Mouse (Mus musculus) hindbrain, embryonic 10.5 days (tissue): ENCODE results near the gene Efhc1. TPM values are rescaled to one million over a fixed set of nuclear protein-coding genes. Genes with fewer than 3 reads are reported as not detected.
"Not testable (repeated sequence)": the region's sequence is repeated elsewhere in the genome, so short reads cannot be mapped to it uniquely, and the experiment has no call there.

Experiments
- DNase-seq: peaks from one replicate; pipeline ENCODE4 v3.0.0-alpha.2; 2017; ENCODE audit warnings: low spot score
- H3K27ac ChIP-seq: fragments of 300-500 bp; sonication (generic); 2 replicates; pipeline ENCODE4 v1.5.1; 2016; ENCODE audit warnings: mild to moderate bottlenecking, moderate library complexity
- H3K27me3 ChIP-seq: fragments of 300-500 bp; sonication (generic); 2 replicates; pipeline ENCODE4 v1.6.1; 2016; ENCODE audit warnings: mild to moderate bottlenecking; ENCODE audit not compliant: poor library complexity, insufficient read depth, severe bottlenecking
- H3K36me3 ChIP-seq: fragments of 300-500 bp; sonication (generic); 2 replicates; pipeline ENCODE4 v1.6.1; 2016; ENCODE audit warnings: mild to moderate bottlenecking, moderate library complexity
- H3K4me1 ChIP-seq: fragments of 300-500 bp; sonication (generic); replicated peaks from 2 replicates; pipeline ENCODE4 v1.6.1; 2016; ENCODE audit warnings: mild to moderate bottlenecking
- H3K4me3 ChIP-seq: fragments of 300-500 bp; sonication (generic); 2 replicates; pipeline ENCODE4 v1.5.1; 2016; ENCODE audit warnings: mild to moderate bottlenecking, moderate library complexity
- H3K9me3 ChIP-seq: fragments of 300-500 bp; sonication (generic); 2 replicates; pipeline ENCODE4 v1.6.1; 2016; ENCODE audit warnings: mild to moderate bottlenecking, moderate library complexity
- WGBS: fragments of 180-500 bp; shearing (Covaris S2); methylation state at CpG from one replicate; pipeline ENCODE4 v1.1.7; 2016; 5-methylcytosine and 5-hydroxymethylcytosine counted together
- polyA plus RNA-seq: library from polyadenylated mRNA; unstranded; fragments of >200 nt; fragmentation: Nextera tagmentation; extraction: Ambion mirVana; gene quantifications from 2 replicates; pipeline ENCODE4 v1.2.1, GENCODE M21; 2016

The Efhc1 gene
- 2.1 and 2.3 TPM in 2 replicates for polyA plus RNA-seq

DNA sequence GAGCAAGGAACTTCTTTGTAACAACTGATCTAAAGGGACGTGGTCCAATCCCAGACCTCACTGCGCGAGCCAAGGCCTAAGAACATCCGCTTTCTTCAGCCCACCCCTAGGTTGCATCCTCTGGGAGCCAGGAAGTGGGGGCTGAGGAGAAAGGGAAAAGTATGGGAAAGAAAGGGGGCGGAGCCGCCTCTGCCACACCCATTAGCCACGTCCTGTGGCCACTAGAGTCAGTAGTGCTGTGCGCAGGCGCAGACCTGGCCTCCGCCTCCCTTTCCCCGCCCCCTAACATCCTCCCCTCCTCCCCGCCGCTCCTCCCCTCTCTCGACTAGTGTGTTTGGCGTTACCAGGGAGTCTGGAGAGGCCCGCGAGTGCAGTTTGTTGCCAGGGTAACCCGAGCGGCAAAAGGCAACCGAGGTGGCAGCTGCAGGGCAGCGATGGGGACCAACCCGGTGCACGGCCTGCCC, at the start of gene Efhc1:
Efhc1 (plus strand) TSS at position 327 of the 464 bp plus-strand sequence.
- Histone ChIP-seq H3K9me3 (no peaks in the 10 kb centered on the region), H3K4me3 (peak within 1 kb of the TSS; percentile 58), H3K36me3 (no peaks in the 10 kb centered on the region), H3K4me1 (peaks cover 16% of the 10 kb centered on the region), H3K27ac (peak within 1 kb of the TSS; percentile 95), H3K27me3 (no peaks in the 10 kb centered on the region)
- DNase-seq, result peak; percentile 98
- 1% methylated on average over 23 of the region's 23 CpGs for WGBS

DNA sequence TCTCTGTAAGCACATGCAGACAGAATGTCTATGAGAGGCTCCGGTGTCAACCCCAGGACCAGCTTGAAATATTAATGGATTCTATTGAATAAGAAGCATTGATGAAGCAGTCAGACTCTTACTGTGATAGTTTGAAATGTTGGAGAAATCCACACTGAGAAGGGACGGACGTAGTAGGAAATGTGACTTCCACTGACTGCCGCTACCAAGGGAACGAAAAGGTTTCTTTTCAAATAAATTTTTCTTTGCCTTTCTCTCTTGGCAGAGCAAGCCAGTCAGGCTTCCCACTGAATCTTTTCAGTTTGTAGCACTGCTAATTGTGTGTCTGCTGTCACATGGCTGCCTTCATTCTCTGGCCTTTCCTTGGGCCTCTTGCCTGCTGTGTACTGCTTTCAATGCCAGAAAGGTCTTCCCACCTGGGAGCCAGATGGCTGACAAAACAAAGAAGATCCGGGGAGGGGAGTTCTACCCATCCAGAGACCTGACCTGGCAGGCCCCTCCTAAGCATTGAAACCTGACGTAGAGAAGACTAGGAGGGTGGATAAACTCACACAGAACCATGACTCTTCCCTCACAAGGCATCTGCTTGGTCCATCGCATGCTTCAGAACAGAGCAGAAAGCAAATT, 45.8 kb upstream of the Efhc1 start:
- no peaks in the 10 kb centered on the region for H3K9me3 ChIP-seq
- DNase-seq, result no peak
- H3K27ac ChIP-seq, result peak overlapping the region; percentile 50; the same call in 1 of the 2 replicates
- no peaks in the 10 kb centered on the region for H3K36me3 ChIP-seq
- H3K4me3 ChIP-seq, result no peak overlapping the region
- H3K4me1 ChIP-seq, result peaks cover 31% of the 10 kb centered on the region
- no peaks in the 10 kb centered on the region for H3K27me3 ChIP-seq
- WGBS, result 63% methylated on average over 8 of the region's 8 CpGs

DNA sequence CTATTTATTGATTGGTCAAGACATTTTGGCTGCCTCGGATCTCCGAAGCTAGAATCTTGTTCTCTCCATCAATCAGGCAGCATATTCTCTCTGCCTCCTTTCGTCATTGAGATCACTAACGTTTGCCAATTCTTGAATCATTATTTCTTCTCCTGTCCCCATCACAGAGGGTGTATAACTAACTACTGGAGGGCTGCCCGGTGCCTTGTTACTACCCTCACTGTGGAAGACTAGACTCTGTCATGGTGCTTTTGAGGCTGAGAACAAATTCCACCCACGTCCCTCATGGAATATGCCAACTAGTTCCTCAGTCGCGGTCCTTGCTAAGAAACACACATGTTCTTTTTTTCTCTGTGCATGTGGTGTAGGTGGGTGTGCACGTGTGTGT, 45.3 kb upstream of the Efhc1 start:
- no peak for DNase-seq
- no peaks in the 10 kb centered on the region for H3K27me3 ChIP-seq
- WGBS, result 86% methylated on average over 9 of the region's 9 CpGs
- no peaks in the 10 kb centered on the region for H3K9me3 ChIP-seq
- H3K4me1 ChIP-seq, result peaks cover 31% of the 10 kb centered on the region
- no peak overlapping the region for H3K4me3 ChIP-seq
- no peaks in the 10 kb centered on the region for H3K36me3 ChIP-seq
- no peak overlapping the region for H3K27ac ChIP-seq

DNA sequence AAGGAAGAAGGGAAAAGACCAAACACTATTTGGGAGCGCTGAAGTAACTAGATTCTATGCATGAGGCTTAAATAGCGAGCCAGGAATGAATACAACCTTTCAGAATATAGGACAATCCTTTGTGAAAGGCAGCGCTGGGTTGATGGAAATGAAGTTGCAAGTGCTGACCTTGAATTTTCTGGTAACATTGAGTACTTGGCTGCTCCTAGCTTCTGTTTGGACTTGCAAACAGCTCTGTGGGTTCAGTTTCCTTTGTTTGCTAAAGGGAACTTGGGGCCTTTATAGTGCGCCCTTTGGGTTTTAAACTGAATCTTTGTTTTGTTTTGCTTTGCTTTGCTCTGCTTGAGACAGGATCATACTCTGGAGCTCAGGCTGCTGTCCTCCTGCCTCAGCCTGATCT, 42.9 kb upstream of the Efhc1 start:
- H3K36me3 ChIP-seq, result no peaks in the 10 kb centered on the region
- H3K4me3 ChIP-seq, result no peak overlapping the region
- peak overlapping the region; percentile 69 for H3K27ac ChIP-seq
- DNase-seq, result no peak
- H3K9me3 ChIP-seq, result no peaks in the 10 kb centered on the region
- WGBS, result 20% methylated on average over 4 of the region's 4 CpGs
- no peaks in the 10 kb centered on the region for H3K27me3 ChIP-seq
- peaks cover 40% of the 10 kb centered on the region for H3K4me1 ChIP-seq

DNA sequence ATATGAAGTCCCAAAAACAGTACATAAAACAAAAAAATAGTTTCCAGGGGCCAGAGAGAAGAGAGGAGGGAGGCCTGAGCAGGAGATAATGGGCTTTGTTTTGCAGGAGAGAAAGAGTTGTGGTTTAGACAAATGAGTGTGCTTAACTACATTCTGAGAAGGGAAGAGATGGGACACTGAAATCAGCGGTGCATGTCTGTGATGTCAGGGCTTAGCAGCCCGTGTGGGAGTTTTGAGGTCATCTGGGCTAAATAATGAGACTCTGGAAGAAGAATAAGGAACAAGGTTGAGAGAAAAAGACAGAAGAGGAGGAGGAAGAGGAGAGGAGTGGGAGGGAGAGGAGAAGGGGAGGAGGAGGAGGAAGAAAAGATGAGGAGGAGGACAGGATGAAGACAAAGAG, 39.3 kb upstream of the Efhc1 start:
- H3K4me1 ChIP-seq, result peaks cover 28% of the 10 kb centered on the region
- WGBS, result 26% methylated on average over 2 of the region's 2 CpGs
- H3K27me3 ChIP-seq, result no peaks in the 10 kb centered on the region
- H3K36me3 ChIP-seq, result no peaks in the 10 kb centered on the region
- peak overlapping the region; percentile 71 for H3K27ac ChIP-seq
- DNase-seq, result no peak
- H3K9me3 ChIP-seq, result no peaks in the 10 kb centered on the region
- no peak overlapping the region for H3K4me3 ChIP-seq

DNA sequence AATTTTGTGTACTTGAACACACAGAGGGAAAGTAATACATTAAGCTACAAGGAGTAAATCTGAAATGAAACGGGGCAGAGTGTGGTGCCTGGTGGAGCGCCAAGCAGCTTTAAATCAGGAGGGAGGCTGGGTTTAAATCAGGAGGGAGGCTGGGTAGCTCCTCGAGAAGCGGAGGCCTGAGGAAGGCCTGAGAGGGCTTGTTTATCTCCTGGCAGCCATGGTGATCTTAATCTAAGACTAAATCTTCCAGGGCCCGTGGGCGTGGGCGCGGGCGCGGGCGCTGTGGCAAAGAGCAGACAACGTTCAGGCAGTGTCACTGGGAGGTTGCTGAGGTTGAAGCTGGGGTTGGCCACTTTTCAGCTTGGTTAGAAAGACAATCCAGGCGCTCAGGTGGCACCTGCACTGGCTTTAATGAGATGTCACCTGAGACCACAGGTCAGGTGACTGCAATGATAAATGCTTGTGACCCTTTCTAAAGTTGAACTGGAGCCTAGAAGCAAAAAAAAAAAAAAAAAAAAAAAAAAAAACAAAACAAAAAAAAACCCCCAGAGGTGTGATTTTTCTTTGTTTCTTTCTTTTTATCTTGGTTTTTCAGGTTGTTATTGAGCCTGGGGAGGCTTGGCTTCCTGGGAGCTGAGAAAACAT, 38.8 kb upstream of the Efhc1 start:
- Histone ChIP-seq H3K9me3 (no peaks in the 10 kb centered on the region), H3K36me3 (no peaks in the 10 kb centered on the region), H3K4me1 (peaks cover 23% of the 10 kb centered on the region), H3K27ac (peak overlapping the region; percentile 71), H3K4me3 (no peak overlapping the region), H3K27me3 (no peaks in the 10 kb centered on the region)
- 58% methylated on average over 13 of the region's 13 CpGs for WGBS
- DNase-seq, result no peak

DNA sequence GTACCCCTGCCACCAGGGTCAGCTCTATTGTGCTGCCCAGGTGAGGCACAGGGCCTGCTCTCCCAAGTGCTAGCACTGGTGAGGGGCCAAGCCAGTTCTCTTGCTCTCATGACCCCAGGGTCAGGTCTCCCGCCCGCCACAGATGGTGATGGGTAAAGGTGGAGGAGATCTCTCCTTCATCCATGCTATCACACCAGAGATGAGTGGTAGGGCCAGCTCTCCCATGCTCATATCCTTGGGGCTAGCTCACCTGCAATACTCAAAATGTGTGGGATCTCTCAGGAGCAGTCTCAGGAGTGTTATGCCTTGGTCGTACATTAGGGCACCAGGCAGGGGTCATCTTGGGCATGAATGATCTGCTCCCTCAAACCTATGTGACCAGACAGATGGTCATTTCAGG, 36.7 kb upstream of the Efhc1 start:
- no peaks in the 10 kb centered on the region for H3K27me3 ChIP-seq
- no peak overlapping the region; the same call in 1 of the 2 replicates for H3K27ac ChIP-seq
- peaks cover 9% of the 10 kb centered on the region for H3K4me1 ChIP-seq
- WGBS, result 85% methylated on average over 3 of the region's 3 CpGs
- H3K36me3 ChIP-seq, result no peaks in the 10 kb centered on the region
- DNase-seq, result no peak
- H3K4me3 ChIP-seq, result no peak overlapping the region
- no peaks in the 10 kb centered on the region for H3K9me3 ChIP-seq

DNA sequence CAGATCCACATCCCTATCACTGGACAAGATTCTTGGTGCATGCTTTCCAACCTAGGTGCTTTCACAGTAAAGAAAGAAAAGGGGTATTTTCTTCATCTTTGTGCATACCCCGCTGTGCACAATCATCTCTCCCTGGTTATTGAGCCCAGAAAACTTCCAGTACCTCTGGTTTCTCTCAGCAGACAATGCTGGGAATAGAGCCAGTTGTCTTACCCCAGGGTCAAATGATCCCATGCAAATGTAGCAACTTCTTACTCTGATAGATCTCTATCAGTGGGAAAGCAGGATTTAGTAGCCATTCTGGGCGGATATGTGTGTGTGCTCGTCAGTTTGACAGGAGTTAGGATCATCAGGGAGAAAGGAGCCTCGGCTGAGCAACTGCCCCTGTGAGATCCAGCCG, 35.8 kb upstream of the Efhc1 start:
- Histone ChIP-seq H3K27me3 (no peaks in the 10 kb centered on the region), H3K27ac (no peak overlapping the region), H3K9me3 (no peaks in the 10 kb centered on the region), H3K4me3 (no peak overlapping the region), H3K4me1 (peaks cover 9% of the 10 kb centered on the region), H3K36me3 (no peaks in the 10 kb centered on the region)
- 85% methylated on average over 5 of the region's 5 CpGs for WGBS
- DNase-seq, result no peak

DNA sequence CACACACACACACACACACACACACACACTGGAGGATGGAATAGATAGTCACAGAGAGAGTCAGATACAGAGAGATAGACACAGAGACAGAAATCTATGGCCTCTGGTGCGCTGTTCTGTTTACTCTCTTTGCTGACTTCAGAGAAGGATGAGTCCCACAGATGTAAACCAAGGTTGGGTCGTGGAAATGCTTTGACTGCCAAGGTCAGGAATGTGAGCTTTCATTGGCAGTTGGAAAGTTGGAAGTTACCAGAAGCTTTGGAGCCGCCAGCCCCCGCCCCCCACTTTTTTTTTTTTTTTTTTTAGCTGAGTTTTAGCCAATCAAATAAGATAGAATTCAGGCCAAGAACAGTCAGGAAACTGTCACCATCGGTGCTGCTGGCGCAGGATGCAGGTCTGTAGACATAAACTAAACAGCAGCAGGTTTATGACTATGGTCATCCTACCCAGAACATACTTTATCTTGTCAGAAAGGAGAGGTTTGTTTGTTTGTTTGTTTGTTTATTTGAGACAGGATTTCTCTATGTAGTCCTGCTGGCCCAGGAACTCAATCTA, 33.9 kb upstream of the Efhc1 start:
- no peaks in the 10 kb centered on the region for H3K27me3 ChIP-seq
- H3K36me3 ChIP-seq, result no peaks in the 10 kb centered on the region
- 88% methylated on average over 6 of the region's 6 CpGs for WGBS
- no peak for DNase-seq
- H3K27ac ChIP-seq, result no peak overlapping the region
- no peak overlapping the region for H3K4me3 ChIP-seq
- H3K4me1 ChIP-seq, result peaks cover 2% of the 10 kb centered on the region
- H3K9me3 ChIP-seq, result no peaks in the 10 kb centered on the region

DNA sequence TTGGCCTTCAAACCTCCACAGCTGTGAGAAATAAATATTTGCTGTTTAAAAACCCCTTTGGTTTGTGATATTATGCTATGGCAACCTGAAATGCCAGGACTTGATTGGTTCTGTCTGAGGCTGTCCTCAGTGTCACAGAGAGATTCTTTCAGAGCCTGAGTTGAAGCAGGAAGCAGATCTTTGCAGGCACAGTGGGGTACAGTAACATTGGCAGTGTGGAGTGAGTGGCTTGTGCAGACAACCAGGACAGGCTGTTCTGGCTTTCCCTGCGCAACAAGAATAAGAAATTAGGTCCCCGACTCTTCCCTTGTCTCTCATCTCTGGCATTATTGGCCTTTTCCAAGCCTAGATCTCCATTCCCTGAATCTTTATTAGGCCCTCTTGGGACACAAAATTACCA, 31.7 kb upstream of the Efhc1 start:
- DNase-seq, result no peak
- Histone ChIP-seq H3K27ac (no peak overlapping the region), H3K9me3 (no peaks in the 10 kb centered on the region), H3K36me3 (no peaks in the 10 kb centered on the region), H3K4me3 (no peak overlapping the region), H3K4me1 (peaks cover 6% of the 10 kb centered on the region), H3K27me3 (no peaks in the 10 kb centered on the region)
- WGBS, result 89% methylated on average over 2 of the region's 2 CpGs

DNA sequence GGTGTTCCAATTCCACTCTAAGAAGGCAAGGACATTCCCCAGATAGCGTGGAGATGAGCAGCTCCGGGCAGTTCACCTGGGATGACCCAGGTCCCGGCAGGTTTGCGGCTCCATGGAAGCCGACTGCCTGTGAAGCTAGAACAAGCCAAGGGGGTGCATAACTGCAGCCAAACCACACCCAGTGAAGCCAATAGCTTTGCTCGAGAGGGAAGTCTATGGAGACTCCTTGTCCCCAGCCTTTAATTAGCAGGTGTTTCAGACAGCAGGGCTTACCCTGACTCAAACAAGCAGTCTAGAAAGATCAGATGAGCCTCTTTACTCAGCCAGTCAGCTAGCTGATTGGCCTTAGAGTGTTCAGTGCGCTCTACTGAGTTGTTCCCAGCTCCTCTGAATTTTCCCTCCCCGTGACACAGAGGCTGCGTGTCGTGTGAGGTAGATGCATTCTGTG, 30.3 kb upstream of the Efhc1 start:
- H3K9me3 ChIP-seq, result no peaks in the 10 kb centered on the region
- no peaks in the 10 kb centered on the region for H3K27me3 ChIP-seq
- no peak for DNase-seq
- H3K27ac ChIP-seq, result no peak overlapping the region
- H3K36me3 ChIP-seq, result no peaks in the 10 kb centered on the region
- peaks cover 6% of the 10 kb centered on the region for H3K4me1 ChIP-seq
- 85% methylated on average over 10 of the region's 10 CpGs for WGBS
- no peak overlapping the region for H3K4me3 ChIP-seq

DNA sequence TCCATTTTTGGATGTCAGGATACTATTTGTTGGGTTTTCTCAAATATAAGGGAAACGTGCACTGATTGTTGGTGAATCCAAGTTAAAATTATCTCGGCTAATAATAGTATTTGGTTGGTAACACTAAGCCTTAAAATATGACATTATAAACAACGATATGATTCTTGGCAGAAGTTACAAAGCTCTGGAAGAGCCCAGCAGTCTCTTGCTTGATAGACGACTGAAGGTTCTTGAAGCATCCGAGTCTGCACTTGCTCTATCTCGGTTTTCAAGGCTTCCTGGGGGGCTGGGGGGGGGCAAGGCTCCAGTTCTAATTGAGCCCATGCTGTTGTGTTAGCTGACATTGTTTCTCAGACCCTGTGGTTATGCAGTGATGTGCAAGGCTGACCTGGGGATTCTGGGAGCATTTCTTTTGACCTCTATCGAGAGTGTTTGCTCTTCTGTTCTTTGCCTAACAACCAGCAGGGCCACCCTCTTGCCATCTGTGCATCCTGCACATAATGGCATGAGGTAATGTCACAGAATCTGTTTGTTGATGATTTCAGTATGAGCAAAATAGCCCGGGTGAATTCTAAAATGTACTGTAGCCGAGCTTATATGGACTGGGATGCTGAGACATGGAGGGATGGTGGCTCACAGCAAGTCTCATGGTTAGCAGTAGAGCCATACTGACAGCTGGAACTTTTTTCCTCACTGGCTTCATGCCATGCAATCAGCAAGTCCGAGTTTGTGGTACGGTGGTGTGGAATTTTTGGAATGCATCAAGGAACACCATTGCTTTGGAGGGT, 28.6 kb upstream of the Efhc1 start:
- Histone ChIP-seq H3K9me3 (no peaks in the 10 kb centered on the region), H3K27me3 (no peaks in the 10 kb centered on the region), H3K4me1 (peaks cover 6% of the 10 kb centered on the region), H3K27ac (0 out of 2 replicates have a peak overlapping the region, but pooled peaks have one; percentile 5), H3K4me3 (no peak overlapping the region), H3K36me3 (no peaks in the 10 kb centered on the region)
- DNase-seq, result no peak
- 73% methylated on average over 11 of the region's 11 CpGs for WGBS

DNA sequence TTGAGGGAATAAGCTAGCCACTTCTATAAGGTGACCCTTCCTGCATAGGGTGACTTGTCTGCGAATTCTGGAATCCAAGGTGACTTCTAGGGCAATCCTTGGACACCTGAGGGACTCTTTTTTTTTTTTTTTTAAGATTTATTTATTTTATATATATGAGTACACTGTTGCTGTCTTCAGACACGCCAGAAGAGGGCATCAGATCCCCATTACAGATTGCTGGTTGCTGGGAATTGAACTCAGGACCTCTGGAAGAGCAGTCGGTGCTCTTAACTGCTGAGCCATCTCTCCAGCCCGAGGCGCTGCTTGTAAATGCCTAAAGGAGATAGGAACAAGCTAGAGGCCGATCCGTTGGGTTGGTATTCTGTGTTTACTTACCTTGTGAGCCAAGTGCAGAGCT, 26.1 kb upstream of the Efhc1 start:
- H3K27ac ChIP-seq, DNase-seq, H3K27me3 ChIP-seq, H3K9me3 ChIP-seq, H3K36me3 ChIP-seq, H3K4me3 ChIP-seq, H3K4me1 ChIP-seq: not testable (repeated sequence)
- 80% methylated on average over 7 of the region's 7 CpGs for WGBS
